Mouse (Mus musculus) heart, embryonic 15.5 days (tissue): Measurements from ENCODE around the gene Abca4. TPM values are rescaled to one million over a fixed set of nuclear protein-coding genes. Genes with fewer than 3 reads are reported as not detected.
"Not testable (repeated sequence)": the region's sequence is repeated elsewhere in the genome, so short reads cannot be mapped to it uniquely, and the experiment has no call there.

Experiments used
- ATAC-seq: fragments of 200-750 bp; cut with Nextera tagmentation; replicated peaks from 2 replicates; pipeline ENCODE4 v1.8.0; 2017; ENCODE audit warnings: low read depth, moderate TSS enrichment; ENCODE audit not compliant: insufficient number of reproducible peaks, insufficient read depth, low FRiP score
- H3K27ac ChIP-seq: fragments of 300-500 bp; sonication (generic); 2 replicates; pipeline ENCODE4 v1.5.1; 2015; ENCODE audit warnings: mild to moderate bottlenecking, inconsistent platforms
- H3K27me3 ChIP-seq: fragments of 300-500 bp; sonication (generic); 2 replicates; pipeline ENCODE4 v1.6.1; 2015; ENCODE audit warnings: inconsistent platforms
- H3K36me3 ChIP-seq: fragments of 300-500 bp; sonication (generic); 2 replicates; pipeline ENCODE4 v1.6.1; 2015; ENCODE audit warnings: mild to moderate bottlenecking, inconsistent platforms
- H3K4me1 ChIP-seq: fragments of 300-500 bp; sonication (generic); replicated peaks from 2 replicates; pipeline ENCODE4 v1.6.1; 2015; ENCODE audit warnings: inconsistent platforms
- H3K4me2 ChIP-seq: fragments of 300-500 bp; sonication (generic); 2 replicates; pipeline ENCODE4 v1.6.1; 2015; ENCODE audit warnings: inconsistent platforms, mild to moderate bottlenecking, moderate library complexity
- H3K4me3 ChIP-seq: fragments of 300-500 bp; sonication (generic); 2 replicates; pipeline ENCODE4 v1.5.1; 2015; ENCODE audit warnings: mild to moderate bottlenecking, inconsistent platforms
- H3K9ac ChIP-seq: fragments of 300-500 bp; sonication (generic); 2 replicates; pipeline ENCODE4 v1.6.1; 2015; ENCODE audit warnings: mild to moderate bottlenecking, inconsistent platforms
- H3K9me3 ChIP-seq: fragments of 300-500 bp; sonication (generic); replicated peaks from 2 replicates; pipeline ENCODE4 v1.6.1; 2016; ENCODE audit warnings: inconsistent platforms
- WGBS: fragments of 180-500 bp; shearing (Covaris S2); methylation state at CpG from one replicate; pipeline ENCODE4 v1.1.7; 2015; ENCODE audit warnings: mixed read lengths; 5-methylcytosine and 5-hydroxymethylcytosine counted together
- polyA plus RNA-seq: library from polyadenylated mRNA; unstranded; fragments of >200 nt; fragmentation: Nextera tagmentation; extraction: Ambion mirVana; gene quantifications from 2 replicates; pipeline ENCODE4 v1.2.1, GENCODE M21; 2015

The Abca4 gene
- polyA plus RNA-seq, 1 experiment from 2014 or later: 3.2 TPM

DNA sequence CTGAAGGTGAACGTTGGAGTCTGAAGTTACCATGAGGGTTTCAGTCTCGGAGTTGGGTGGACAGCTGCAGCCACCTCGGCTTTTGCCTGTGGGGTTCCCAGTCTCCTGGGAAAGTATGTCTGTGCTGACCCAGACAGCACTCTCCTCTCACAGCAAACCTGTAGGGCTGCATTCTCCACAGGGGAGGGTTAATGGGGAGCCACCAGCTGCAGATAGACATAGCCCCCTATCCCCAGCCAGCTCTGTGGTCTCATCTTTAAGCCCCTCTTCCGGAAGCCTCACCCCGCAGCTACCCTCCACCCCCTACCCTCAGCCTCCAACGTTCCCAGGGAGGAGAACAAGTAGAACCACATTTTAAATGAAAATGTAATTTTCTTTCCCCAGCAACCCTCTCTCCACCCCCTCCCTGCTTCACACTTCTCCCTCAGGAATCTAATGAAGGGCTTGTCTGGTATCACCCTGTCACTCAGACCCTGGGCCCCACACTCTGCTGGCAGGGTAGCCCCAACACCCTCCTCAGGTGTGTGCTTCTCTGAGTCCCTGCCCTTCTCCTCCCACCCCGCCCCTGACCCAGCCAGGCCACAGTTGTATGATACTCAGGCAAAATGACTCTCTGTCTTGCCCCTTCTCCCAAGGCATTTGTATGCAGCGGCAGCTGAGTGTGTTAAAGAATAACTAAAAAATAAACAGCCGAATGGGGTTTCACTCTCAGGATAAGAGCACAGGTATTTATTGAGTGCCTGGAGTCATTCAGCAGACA lies 14.4 kb downstream of the Abca4 start:
- WGBS: 57% methylated on average over 9 of the region's 9 CpGs
- Histone ChIP-seq H3K4me3 (no peak overlapping the region), H3K27ac (no peak overlapping the region), H3K4me1 (no peaks in the 10 kb centered on the region; the same call in 1 of the 2 replicates), H3K27me3 (no peaks in the 10 kb centered on the region), H3K9ac (no peak overlapping the region), H3K36me3 (no peaks in the 10 kb centered on the region), H3K9me3 (no peaks in the 10 kb centered on the region), H3K4me2 (no peak overlapping the region)
- ATAC-seq: no peak; the same call in 1 of the 2 replicates

DNA sequence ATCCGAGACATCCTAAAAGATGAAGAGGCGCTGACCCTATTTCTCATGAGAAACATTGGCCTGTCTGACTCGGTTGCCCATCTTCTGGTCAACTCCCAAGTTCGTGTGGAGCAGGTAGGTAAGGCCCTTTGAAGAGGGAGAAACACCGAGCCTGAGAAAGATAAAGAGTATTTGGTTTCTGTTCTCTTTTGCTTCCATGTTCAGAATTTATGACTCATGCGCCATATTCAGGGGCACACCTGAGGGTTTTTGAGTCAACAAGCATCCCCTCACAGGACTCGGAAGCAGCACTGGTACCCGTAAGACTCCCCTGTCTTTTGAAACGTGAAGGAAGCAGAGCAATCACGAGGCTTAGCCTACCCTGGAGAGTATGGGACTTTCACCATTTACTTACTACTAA lies 18.3 kb downstream of the Abca4 start:
- 85% methylated on average over 10 of the region's 10 CpGs for WGBS
- no peak overlapping the region for H3K27ac ChIP-seq
- no peaks in the 10 kb centered on the region for H3K9me3 ChIP-seq
- no peak overlapping the region for H3K4me2 ChIP-seq
- ATAC-seq: no peak
- peaks cover 11% of the 10 kb centered on the region for H3K4me1 ChIP-seq
- H3K9ac ChIP-seq: no peak overlapping the region
- H3K27me3 ChIP-seq: no peaks in the 10 kb centered on the region
- H3K4me3 ChIP-seq: no peak overlapping the region
- H3K36me3 ChIP-seq: no peaks in the 10 kb centered on the region

DNA sequence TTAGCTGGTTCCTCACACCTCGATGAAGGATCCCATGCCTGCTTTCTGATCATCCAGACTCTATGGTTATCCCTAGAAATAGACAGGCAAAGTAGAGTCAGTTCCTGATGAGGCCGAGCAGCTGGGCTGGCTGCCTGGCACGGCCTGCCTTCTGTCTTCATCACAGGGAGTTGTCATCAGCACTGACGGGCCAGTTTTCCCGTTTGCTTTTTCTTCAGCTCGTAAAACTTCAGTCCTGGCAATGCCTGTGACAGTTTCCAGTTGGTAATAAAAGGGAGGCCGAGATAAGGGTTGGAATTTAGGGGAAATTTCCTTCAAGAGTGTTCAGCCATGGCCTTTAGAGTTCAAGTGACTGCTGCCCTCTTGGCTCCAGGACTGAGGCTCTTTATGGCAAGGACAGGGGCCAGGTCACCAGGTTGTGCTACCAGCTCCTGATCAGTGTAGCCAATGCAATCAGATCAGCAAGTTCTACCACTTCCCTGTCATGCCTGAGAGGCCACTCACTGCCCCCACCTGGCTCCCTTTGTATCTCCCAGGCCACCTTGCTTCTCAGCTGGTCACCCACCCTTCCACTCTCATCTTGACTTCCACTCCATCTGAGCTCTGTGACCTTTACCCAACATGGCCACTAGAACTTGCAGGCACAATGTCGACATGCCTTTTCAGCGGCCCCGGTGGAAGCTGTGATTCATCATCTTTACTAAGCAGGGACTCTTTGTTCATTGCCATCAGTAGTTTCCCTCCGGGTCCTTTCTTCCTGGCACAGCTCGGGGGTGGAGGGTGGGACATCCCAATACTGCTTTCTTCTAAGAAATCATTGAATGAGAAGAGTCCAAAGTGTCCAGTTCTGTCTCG lies 20.5 kb downstream of the Abca4 start:
- Histone ChIP-seq H3K27me3 (no peaks in the 10 kb centered on the region), H3K4me1 (peaks cover 11% of the 10 kb centered on the region), H3K9me3 (no peaks in the 10 kb centered on the region), H3K27ac (peak overlapping the region; percentile 65), H3K36me3 (no peaks in the 10 kb centered on the region), H3K4me3 (no peak overlapping the region), H3K4me2 (no peak overlapping the region), H3K9ac (no peak overlapping the region)
- peak; percentile 75 for ATAC-seq
- WGBS: 33% methylated on average over 13 of the region's 13 CpGs

DNA sequence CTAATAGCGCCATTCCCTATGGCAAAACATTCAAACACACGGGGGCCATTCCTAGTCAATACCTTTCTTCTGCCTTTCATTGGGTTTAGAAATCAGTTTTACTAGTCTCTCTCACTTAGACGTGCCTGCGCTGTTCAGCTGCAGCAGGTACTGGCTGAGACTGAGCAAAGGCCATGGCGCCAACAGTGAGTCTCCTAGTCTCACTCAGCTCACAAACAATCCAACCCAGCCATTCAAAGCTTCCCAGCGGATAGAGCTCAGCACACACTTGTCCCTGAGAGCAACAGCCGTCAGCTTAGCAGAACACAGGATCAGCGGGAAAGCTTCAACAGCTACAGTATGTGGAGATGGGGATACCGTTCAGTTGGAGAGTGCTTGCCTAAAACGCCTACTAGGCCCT lies 27.5 kb downstream of the Abca4 start:
- Histone ChIP-seq H3K4me1 (peaks cover 30% of the 10 kb centered on the region), H3K4me2 (no peak overlapping the region), H3K9ac (no peak overlapping the region), H3K36me3 (no peaks in the 10 kb centered on the region), H3K9me3 (no peaks in the 10 kb centered on the region), H3K27me3 (no peaks in the 10 kb centered on the region), H3K4me3 (no peak overlapping the region), H3K27ac (no peak overlapping the region)
- no peak for ATAC-seq
- WGBS: 85% methylated on average over 10 of the region's 10 CpGs

DNA sequence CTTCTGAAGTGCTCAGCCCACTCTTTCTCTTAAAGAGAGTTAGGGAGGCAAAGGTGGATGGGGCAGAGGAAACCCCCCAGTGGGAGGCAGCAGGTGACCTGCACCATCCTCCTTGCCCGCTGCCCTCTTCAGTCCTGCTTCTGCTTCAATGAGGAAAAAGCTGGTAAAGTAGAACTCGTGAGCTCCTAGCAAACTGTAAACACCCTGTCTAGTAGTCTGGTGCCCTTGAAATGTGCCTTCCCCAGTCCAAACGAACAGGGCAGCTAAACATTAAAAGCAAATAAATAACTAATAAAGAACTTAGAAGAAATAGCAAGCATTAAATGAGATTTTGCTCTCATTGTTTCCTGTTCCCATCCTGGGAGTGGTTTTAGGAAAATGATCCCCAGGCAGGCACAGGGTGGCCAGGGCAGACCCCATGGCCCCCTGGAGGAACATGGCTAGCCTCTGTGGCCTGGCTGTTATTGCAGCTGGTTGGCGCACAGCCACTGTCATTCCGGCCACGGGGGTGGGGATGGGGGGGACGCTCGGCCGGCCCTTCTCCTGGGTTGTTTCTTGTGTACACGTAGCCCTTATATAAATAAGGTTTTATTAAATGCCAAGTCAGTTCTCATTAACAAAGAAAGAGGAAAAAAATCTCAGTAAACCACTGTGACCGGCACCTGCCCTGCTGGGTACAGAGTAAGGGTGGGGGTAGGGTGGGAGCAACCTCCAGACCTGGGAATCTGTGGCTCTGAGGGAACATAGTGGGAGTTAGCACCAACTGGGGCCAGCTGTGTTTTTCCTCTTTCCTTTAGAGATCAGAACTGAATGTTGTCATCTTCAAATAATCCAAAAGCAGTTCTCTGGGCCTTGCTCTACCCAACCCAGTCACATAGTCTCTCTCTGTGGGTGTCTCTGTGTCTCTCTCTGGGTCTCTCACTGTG lies 28.7 kb downstream of the Abca4 start:
- ATAC-seq: no peak; the same call in 1 of the 2 replicates
- WGBS: 66% methylated on average over 11 of the region's 11 CpGs
- H3K9ac ChIP-seq: no peak overlapping the region
- H3K4me1 ChIP-seq: peaks cover 30% of the 10 kb centered on the region
- no peaks in the 10 kb centered on the region for H3K27me3 ChIP-seq
- H3K36me3 ChIP-seq: no peaks in the 10 kb centered on the region
- no peak overlapping the region for H3K4me3 ChIP-seq
- peak overlapping the region; percentile 76; the same call in 1 of the 2 replicates for H3K27ac ChIP-seq
- no peaks in the 10 kb centered on the region for H3K9me3 ChIP-seq
- no peak overlapping the region for H3K4me2 ChIP-seq

DNA sequence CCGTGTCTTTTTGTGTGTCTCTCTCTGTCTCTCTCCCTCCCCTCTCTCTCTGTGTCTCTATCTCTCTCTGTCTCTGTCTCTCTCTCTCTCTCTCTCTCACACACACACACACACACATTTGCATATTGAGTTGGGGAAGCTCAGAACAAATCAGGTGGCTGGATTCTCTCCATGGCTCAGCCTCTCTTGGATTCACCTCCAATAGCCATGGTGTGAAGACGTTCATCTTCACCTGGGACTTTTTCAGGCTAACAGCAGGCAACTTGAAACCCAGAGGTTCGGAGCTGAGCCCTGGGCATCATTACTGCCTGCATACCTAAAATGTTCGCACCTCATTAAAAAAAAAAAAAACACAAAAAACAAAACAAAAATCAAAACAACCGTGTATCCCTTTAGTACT lies 29.4 kb downstream of the Abca4 start:
- Histone ChIP-seq H3K27ac (peak overlapping the region; percentile 76; the same call in 1 of the 2 replicates), H3K4me1 (peaks cover 35% of the 10 kb centered on the region), H3K36me3 (no peaks in the 10 kb centered on the region), H3K4me3 (no peak overlapping the region), H3K9me3 (no peaks in the 10 kb centered on the region), H3K9ac (no peak overlapping the region), H3K4me2 (no peak overlapping the region), H3K27me3 (no peaks in the 10 kb centered on the region)
- no peak for ATAC-seq
- WGBS: 66% methylated on average over 5 of the region's 5 CpGs

DNA sequence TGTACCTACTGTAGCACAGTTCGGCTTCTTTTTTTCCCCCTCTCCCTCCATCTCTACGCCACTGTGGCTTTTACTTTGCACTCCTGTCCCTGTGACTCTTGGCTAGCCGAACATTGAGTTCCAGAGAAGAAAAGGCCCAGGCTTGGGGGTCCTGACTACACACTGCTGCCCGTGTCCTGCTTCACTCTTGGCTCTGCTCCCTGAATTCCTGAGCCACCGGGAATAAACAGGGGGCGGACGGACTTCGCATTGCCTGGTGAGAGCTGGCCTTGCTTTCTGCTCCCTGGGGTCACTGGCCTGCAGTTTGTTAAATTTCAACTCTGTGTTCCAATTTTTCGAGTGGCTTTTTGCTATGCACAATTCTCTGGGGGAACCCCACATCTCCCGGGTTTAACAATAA lies 30.1 kb downstream of the Abca4 start:
- Histone ChIP-seq H3K9ac (no peak overlapping the region), H3K9me3 (no peaks in the 10 kb centered on the region), H3K27ac (peak overlapping the region; percentile 76), H3K36me3 (no peaks in the 10 kb centered on the region), H3K4me1 (peaks cover 35% of the 10 kb centered on the region), H3K4me3 (no peak overlapping the region), H3K27me3 (no peaks in the 10 kb centered on the region), H3K4me2 (peak overlapping the region; percentile 39)
- WGBS: 13% methylated on average over 10 of the region's 10 CpGs
- no peak for ATAC-seq

DNA sequence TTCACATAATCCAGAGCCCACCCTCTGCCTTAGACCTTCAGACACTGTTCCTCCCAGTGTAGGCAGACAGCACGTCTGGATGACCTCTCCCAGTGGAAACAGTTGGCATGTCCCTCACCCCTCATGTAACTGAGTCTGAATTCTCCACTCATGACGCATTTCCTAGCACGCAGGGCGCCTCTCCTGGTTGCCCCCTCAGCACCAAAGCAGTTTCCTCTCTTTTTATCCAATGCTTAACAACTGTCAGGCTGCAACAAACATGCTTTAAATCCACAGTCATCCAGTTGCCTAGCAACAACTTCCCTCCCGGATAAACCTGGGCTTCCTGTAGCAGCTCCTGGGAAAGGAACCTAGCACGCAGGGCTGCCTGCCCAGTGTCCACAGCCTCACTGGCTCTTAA lies 33.9 kb downstream of the Abca4 start:
- Histone ChIP-seq H3K27ac (peak overlapping the region; percentile 67), H3K27me3 (no peaks in the 10 kb centered on the region), H3K4me3 (no peak overlapping the region), H3K36me3 (no peaks in the 10 kb centered on the region), H3K4me1 (peaks cover 28% of the 10 kb centered on the region), H3K4me2 (no peak overlapping the region), H3K9ac (no peak overlapping the region), H3K9me3 (no peaks in the 10 kb centered on the region)
- peak; percentile 77 for ATAC-seq
- WGBS: 22% methylated on average over 6 of the region's 6 CpGs

DNA sequence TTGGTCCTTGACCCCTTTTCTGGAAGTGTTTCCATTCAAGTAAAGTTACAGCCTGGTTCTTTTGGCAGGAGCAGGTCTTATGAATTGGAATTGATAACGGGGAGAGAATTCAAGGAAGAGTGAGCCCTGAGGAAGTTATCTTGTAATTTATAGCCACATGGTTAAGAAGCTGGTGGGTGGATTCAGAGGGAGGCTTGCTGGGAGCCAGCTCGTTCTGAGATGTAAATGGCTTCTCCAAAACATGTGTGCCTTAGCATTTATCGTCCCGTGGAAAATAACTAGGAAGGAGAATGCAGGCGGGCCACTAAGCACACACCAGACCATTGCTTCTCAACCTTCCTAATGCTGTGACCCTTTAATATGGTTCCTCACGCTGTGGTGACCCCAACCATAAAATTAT lies 34.9 kb downstream of the Abca4 start:
- Histone ChIP-seq H3K4me3 (no peak overlapping the region), H3K4me2 (no peak overlapping the region), H3K9me3 (no peaks in the 10 kb centered on the region), H3K36me3 (no peaks in the 10 kb centered on the region), H3K27ac (peak overlapping the region; percentile 67), H3K27me3 (no peaks in the 10 kb centered on the region), H3K9ac (no peak overlapping the region), H3K4me1 (peaks cover 18% of the 10 kb centered on the region)
- 72% methylated on average over 6 of the region's 6 CpGs for WGBS
- ATAC-seq: no peak

DNA sequence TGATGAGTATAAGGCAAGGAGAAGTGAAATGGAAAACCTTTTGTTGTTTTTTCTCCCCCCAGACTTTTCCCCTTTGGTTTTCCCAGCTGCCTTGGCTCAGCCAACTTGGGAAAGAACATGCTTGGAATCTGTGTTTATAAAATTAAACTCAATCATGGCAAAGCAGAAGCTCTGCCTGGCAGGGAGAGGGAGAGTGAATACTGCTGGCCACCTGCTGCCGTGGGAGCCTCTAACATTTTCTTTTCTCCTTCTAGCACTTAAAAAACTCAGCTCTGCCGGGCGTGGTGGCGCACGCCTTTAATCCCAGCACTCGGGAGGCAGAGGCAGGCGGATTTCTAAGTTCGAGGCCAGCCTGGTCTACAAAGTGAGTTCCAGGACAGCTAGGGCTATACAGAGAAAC lies 37.4 kb downstream of the Abca4 start:
- H3K4me2 ChIP-seq, ATAC-seq, H3K9ac ChIP-seq, H3K36me3 ChIP-seq, H3K9me3 ChIP-seq, H3K27ac ChIP-seq, H3K27me3 ChIP-seq, H3K4me3 ChIP-seq, H3K4me1 ChIP-seq: not testable (repeated sequence)
- 74% methylated on average over 8 of the region's 8 CpGs for WGBS

DNA sequence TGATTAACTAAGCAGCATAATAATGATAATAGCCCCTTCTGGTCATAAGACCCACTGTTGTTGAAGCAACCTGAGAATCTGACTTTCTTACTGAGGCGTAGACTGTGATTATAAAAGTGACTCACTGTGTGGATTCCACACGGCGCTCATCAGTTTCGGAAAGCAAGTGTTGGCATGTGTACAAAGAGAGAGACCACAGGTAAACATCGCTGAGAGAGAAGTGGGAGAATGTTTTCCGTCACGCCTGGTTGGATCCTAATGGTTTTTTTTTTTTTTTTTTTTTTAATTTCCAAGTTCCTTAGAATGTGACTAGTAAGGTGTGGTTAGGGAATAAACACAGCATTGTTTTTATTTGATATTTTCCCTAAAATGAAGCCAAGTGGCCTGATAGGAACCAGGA lies 38.1 kb downstream of the Abca4 start:
- no peaks in the 10 kb centered on the region for H3K27me3 ChIP-seq
- WGBS: 72% methylated on average over 7 of the region's 7 CpGs
- H3K4me3 ChIP-seq: no peak overlapping the region
- no peak overlapping the region for H3K27ac ChIP-seq
- H3K4me2 ChIP-seq: no peak overlapping the region
- ATAC-seq: no peak
- H3K9ac ChIP-seq: no peak overlapping the region
- no peaks in the 10 kb centered on the region for H3K9me3 ChIP-seq
- H3K36me3 ChIP-seq: no peaks in the 10 kb centered on the region
- H3K4me1 ChIP-seq: peaks cover 5% of the 10 kb centered on the region
